Mouse (Mus musculus): ENCODE measurements around the gene Gm45021. TPM values are rescaled to one million over a fixed set of nuclear protein-coding genes. Genes with fewer than 3 reads are reported as not detected.

The Gm45021 gene
- total RNA-seq (2021) = not detected
- long read RNA-seq, experiment 1 = 0 reads
- long read RNA-seq, experiment 2 = 0 reads

DNA sequence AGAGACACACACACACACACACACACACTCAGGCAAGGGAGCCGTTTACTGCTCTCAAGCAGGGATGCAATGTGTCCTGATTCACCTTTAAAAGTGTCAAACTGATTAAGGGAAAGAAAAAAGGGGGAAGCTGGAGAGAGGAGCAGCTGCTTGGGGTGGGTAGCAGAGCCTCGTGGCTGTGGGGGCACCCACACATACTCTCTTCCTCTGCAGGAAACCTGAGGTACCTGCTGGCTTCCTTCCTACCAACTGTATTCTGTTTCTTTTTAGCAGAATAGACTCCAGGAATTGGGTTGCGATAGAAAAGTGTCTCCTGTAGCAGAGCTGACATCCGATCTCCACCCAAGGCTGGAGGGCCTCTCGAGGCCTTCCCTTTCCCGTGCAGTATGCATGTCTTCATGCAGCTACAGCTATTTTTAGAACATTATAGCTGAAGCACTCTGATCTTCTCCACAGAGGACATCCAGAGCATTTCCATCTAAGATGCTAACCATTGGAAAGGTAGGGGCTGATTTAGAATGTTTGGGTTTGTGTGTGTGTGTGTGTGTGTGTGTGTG is at the start of gene Gm45021:
Gene Gm45021 (plus strand): TSS at position 417 of the 557 bp plus-strand sequence.
- intact Hi-C loops (cut with DNase I) = no loop called here
- DNase-seq (ENCODE audit: low spot score in 2 of 2) = no peak

DNA sequence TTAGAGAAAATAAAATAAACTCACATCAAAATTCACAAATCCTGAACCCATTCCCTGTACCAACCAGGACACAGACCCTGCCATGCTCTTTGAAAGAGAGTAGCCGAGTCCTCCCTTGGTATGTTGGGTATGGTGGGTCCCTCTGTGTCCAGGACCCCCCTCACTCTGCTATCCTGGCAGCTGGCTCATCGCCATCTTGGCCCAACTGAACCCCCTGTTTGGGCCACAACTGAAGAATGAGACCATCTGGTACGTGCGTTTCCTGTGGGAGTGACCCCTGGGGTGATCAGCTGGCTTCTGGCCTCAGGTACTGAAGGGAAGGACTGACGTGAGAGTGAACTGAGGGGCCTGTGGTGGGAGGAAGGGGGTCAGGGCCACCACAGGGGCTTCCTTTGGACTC is 49.5 kb upstream of the Gm45021 start:
- intact Hi-C loops (cut with DNase I) = loop anchor here (5.0 to 10.0 kb wide), 3 partner anchors 105 to 363 kb away; partner anchors contain the start of genes Gimap8 and Krba1

DNA sequence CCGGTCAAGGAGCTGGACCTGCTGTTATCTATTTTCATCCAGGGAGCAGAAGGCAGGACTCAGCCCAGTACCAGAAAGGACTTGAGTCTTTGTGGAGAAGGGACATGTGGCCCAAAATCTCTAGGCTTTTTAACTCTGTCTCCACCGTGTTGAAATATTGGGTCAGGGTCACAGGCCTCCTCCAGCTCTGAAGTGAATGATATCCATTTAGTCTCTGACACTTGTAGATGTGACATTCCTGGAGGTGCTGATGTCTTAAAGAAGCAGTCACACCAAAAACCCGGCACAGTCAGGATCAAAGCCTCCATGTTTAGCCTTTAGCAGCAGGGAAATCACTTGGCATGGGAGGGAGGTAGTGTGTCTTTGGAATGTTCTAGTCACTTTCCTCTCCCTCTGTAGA is 48.7 kb upstream of the Gm45021 start:
- intact Hi-C loops (cut with DNase I) = loop anchor here (10.0 kb wide), 1 partner anchor 104 kb away; the partner anchor contains the start of gene Gimap8

More for the DNA sequence above, 49.5 kb upstream of the Gm45021 start:
- DNase-seq (ENCODE audit: low spot score in 2 of 2) = no peak

DNA sequence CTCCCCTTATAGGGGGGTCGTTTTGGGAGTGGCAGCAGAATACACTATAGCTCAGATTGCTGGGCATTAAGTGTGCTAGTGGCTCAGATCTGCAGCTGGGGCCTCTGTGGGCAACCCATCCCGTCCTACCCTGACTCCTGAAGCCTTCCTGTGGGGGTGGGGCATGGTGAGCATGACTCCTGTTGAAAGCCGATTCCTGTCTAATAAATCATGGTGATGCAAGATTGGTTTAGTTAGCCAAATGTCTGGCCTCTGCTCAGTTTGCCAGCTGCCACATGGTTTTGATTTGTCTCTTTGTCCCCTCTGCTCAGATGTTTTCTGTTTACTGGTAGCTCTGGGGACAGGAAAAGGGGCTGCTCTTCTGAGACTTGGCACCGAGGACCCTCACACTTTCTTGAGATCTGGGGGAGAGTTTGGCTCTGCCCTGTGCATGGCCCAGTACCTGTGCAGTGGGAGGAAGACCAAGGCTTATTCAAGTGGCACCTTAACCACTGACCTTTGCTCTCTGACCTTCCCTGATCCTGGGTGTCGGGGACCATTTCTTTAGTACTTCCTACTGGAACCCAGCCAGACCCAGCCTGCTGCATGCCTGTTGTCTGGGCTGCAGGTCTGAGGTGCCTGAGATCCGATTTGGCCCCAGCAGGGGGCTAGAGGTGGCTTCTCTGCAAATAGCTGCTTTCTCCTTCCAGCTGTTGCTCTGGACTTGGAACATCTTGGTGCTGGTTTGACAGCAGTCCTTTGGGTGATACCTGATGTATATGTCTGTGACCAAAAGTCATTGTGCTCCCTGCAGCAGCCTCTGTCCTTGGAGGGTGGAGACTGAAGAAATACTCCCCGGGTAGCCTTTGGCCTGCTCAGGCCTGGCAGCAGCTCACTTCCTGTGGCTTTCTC is 47.6 kb upstream of the Gm45021 start:
- no peak for DNase-seq (ENCODE audit: low spot score in 2 of 2)
- intact Hi-C loops (cut with DNase I) = loop anchor here (10.0 kb wide), 1 partner anchor 103 kb away; the partner anchor contains the start of gene Gimap8

More for the DNA sequence above, 48.7 kb upstream of the Gm45021 start:
- no peak for DNase-seq (ENCODE audit: low spot score in 2 of 2)

DNA sequence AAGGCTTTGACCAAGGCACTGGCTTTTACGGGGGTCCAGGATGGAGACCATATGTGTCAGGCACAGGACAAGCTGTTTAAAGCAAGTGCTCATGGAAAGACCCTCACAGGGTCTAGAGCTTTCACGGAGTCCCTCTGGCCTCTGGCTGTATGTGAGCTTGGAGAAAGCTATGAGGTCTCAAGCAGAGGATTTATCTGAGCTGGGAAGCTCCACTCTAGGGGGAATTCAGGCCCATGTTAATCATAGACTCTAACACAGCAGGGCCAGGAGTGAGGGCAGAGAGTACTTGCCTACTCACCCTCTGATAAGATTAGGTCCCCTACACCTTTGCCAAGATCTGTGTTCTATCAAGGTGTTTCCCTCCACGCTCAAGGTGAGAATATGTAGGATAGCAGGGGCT is 46.8 kb upstream of the Gm45021 start:
- intact Hi-C loops (cut with DNase I) = loop anchor here (10.0 kb wide), 1 partner anchor 102 kb away; the partner anchor contains the start of gene Gimap8
- no peak for DNase-seq (ENCODE audit: low spot score in 2 of 2)

DNA sequence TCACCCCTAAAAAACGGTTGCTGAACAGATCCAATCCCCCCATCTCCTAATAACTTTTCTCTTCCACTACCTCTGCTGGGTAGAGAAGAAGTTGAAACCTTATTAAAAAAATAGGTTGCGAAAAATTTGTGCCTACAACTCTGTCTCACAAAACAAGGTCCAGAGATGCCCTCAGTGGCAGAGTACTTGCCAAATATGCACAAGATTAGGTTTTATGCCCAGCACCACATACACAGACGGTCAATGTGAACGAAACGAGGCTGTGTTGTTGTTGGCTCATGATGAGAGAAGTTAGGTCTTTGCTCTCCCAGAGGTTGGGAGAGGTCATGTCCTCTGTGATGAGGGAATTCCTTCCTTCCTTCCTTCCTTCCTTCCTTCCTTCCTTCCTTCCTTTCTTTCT is 44.2 kb upstream of the Gm45021 start:
- intact Hi-C loops (cut with DNase I) = loop anchor here (10.0 kb wide), 1 partner anchor 100 kb away; the partner anchor contains the start of gene Gimap8
- no peak for DNase-seq (ENCODE audit: low spot score in 2 of 2)

DNA sequence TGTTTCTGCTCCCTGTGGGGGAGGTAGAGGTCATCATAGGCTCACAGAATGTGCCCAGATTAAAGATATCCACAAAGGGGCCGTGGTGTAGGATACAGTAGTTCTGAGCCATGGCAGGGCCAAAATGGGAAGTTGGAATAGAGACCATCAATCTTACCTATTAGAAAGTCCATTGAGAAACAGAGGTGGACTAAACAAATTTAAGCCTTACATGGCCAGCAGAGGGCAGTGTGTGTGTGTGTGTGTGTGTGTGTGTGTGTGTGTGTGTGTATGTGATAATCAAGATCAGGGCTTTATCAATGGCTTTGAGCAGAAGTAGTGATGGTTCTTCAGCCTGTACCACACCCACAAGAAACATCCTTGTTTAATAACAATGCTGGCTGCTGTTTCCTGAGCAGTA is 43.1 kb upstream of the Gm45021 start:
- intact Hi-C loops (cut with DNase I) = loop anchor here (10.0 kb wide), 1 partner anchor 99 kb away; the partner anchor contains the start of gene Gimap8
- peak in 1 of 2 experiments; percentile 43 for DNase-seq (ENCODE audit: low spot score in 2 of 2)

DNA sequence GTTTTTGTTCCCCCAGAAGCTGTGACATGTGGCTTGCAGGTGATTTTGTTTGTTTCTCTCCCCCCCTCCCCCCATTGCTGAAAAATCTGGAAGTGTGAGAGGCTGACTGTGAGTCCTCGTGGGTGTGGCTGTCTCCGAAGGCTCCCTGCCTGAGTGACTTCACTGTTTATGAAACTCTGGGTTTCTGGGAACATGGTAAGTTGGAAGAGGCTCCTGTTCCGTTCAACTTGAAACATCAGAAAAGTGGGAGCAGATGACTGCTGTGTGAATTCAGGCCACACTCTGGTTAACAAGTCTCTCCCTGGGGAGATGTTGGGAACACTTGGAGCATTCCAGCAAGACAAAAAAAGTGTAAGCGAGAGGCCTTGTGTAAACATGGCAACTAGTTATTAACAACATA is 42.6 kb upstream of the Gm45021 start:
- intact Hi-C loops (cut with DNase I) = loop anchor here (10.0 kb wide), 1 partner anchor 98 kb away; the partner anchor contains the start of gene Gimap8

DNA sequence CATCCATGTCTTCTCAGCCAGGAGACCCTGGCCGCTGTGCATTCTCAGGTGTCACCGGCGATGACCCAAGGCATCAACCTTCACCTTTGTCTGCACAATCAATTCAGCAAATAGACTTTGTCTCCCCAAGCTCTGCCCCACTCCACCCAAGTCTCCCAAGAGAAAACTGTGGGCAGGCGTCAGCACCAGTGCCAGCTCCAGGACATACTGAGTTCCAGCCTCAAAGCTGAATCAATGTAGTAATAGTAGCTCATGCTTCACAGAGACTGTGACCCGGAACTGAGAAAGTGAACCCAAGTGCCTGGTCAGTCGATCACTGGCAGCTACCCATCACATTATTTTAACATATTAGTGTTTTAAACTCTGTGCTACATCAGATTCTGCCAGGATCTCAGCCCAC is 41.1 kb upstream of the Gm45021 start:
- no peak for DNase-seq (ENCODE audit: low spot score in 2 of 2)
- intact Hi-C loops (cut with DNase I) = loop anchor here (10.0 kb wide), 1 partner anchor 96 kb away; the partner anchor contains the start of gene Gimap8

More for the DNA sequence above, 42.6 kb upstream of the Gm45021 start:
- no peak for DNase-seq (ENCODE audit: low spot score in 2 of 2)

DNA sequence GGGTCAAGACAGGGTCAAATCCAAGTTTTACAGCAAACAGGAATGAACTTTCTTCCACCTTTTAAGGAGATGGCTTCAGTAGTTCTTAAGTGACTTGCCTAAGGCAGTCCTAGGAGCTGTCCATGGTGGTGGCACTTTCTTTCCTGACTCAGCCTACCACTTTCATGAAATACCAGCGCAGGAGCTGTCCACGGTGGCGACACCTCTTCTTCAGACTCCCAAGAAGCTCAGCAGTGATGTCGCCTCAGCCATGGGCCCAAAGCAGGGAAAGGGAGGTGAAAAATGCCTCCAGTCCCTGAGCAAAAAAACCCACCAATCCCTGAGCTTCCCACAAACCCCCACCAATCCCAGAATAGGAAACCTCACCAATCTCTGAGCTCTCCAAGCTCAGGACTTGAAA is 36.5 kb upstream of the Gm45021 start:
- DNase-seq (ENCODE audit: low spot score in 2 of 2) = no peak
- intact Hi-C loops (cut with DNase I) = no loop called here

DNA sequence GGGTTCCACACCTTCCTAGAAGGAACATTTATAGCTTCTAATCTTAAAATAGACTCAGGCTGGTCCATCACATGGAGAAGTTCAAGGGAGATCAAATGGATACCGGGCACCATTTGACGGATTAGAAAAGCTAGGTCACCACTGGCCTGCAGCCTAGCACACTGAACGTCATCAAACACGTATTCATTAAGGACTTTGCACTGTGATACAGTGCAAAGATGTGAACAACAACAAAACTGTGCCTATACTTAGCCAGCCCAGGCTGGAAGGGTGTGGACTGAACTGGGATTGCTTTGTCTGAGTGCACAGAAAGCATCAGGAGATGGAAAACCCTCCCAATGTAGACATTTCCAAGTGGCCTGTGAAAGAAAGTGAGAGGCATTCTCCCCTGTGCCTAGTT is 35.6 kb upstream of the Gm45021 start:
- DNase-seq (ENCODE audit: low spot score in 2 of 2) = no peak
- intact Hi-C loops (cut with DNase I) = no loop called here

DNA sequence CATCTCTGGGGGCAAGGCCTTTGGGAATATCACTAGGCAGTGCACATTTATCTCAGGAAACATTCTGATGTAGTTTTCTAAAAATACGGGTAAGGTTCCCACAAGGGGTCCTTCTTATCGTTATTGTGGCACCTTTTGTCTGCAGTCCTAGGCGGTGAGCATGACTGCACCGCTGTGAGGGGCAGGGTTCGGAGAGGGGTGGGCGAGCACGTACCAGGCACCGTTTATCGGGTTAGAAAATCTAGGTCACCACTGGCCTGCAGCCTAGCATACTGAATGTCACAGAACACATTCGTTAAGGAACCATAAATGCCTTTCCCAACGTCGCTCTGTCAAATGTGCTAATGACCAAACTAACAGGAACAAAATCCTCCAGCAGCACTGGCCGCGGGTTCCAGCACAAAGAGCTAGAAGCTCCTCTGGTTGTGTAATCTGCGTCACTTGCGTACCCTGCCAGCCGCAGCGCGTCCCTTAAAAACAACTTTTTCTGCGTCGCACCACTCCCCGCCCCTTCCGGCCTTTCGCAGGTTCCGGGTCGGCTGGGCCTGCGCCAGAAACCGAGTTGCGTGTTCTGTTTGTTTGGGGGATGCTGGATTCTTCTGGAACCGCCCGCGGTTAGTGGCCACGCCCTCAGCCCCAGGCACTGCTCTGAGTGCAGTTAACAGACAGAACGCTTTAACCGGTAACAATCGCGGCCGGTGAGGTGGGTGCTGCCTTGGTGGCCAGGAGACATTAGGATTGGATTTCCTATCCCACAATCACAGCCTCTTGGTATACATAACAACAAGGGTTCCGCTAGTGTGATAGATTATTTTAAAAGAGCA is 34.9 kb upstream of the Gm45021 start, which contains the start of gene Lrrc61:
Gene Lrrc61 (plus strand): TSS at position 517 of the 824 bp plus-strand sequence.
- peak; percentile 97 to 99 for DNase-seq (ENCODE audit: low spot score in 2 of 2)
- intact Hi-C loops (cut with DNase I) = no loop called here

DNA sequence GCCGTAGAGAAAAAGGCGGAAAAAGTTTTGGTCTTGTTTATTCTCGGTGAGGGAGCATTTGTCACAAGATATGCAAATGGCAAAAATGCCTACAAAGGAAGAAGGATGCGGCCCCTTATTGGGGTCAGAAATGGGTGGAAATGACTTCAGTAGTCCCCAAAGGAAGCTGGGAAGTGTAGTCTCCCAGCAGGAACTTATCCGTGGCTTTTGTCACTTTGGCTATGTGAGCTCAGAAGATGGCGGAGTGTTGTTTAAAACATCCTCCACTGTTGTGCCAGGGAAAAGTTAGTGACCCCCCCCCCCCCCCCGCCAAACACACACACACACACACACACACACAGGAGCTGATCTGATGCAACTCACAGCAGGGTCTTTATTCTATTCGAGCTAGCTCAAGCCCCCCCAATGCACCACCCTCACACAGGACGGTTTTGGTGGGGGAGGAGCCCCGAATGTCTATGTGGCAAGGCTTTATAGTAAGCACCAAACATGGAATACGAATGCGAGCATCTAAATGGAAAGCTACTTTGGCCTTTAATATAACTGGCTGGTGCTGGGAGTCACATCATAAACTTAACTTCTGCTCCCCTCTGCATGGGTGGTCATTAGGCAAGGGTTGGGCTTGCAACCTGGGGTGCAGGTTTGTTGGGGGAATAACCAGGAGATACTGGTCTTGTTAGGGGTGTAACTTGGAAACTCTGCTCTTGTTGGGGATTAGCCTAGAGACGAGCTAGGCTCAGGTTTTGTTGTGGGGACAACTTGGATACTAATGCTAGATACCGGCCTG is 34.1 kb upstream of the Gm45021 start:
- peak; percentile 72 to 81 for DNase-seq (ENCODE audit: low spot score in 2 of 2)
- intact Hi-C loops (cut with DNase I) = no loop called here

DNA sequence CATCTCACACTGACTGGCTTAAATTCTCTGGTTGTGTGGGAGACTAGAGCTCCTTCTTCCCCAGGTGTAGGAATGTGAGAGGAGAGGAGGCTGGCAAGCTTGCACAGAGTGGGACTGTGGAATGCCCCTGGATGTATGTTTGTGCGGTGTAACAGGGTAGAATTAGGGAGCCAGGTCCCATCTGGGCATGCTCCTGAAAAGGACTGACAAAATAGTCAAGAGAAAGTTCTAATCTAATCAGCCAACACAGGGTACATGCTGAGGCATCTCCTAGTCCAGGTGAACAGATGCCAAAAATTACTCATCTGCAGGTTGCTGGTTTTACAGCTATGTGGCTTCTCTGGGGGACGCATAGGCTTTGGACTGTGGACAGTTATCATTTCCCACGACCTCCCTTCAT is 33.5 kb upstream of the Gm45021 start:
- DNase-seq (ENCODE audit: low spot score in 2 of 2) = no peak
- intact Hi-C loops (cut with DNase I) = no loop called here

DNA sequence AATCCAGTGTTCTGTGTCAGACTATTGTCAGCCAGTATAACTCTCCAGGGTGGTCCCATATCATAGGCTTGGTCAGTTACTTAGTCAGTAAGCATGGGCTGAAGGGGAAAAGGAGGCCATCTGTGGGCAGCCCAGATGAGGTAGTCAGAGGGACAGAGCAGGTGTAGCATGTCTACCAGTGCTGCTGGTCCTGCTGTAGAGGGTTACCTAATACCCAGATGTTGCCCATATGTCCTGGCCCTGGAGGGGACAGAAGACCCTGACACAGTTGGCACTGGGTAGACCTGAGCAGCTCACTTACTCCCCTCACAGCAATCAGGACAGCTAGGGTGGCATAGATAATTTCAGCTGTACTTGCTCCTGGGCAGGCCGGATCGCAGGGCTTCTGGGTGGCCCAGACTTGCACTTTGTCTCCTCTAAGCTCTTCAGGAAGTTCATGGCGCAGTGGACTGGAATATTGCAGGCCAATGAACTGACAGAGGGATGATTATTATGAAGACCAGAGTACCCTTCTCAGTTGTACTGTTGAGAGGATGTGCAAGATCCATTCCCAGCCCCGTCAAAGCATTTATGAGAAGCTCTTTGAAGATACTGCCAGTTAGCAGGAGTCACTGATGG is 23.6 kb upstream of the Gm45021 start:
- intact Hi-C loops (cut with DNase I) = no loop called here

DNA sequence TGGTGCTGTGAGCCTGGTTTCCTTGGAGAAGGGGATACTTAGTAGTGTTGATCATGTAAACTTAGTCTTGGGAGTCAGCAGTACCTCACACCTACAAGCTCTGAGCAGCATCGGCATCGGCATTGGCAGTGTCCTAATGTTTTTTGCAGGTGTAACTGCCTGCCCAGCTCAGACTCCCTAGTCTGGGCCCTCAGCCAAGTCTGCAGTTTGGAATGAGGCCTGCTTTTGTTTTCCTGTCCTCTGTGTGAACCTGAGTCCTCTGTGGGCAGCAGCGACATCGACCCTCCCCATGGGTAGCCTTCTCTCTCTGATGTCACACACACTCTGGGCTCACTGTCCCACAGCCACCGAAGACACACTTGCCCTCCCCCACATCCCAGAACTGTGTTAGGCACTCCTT is 23.1 kb upstream of the Gm45021 start:
- no peak for DNase-seq (ENCODE audit: low spot score in 2 of 2)
- intact Hi-C loops (cut with DNase I) = no loop called here

More for the DNA sequence above, 23.6 kb upstream of the Gm45021 start:
- DNase-seq (ENCODE audit: low spot score in 2 of 2) = no peak

DNA sequence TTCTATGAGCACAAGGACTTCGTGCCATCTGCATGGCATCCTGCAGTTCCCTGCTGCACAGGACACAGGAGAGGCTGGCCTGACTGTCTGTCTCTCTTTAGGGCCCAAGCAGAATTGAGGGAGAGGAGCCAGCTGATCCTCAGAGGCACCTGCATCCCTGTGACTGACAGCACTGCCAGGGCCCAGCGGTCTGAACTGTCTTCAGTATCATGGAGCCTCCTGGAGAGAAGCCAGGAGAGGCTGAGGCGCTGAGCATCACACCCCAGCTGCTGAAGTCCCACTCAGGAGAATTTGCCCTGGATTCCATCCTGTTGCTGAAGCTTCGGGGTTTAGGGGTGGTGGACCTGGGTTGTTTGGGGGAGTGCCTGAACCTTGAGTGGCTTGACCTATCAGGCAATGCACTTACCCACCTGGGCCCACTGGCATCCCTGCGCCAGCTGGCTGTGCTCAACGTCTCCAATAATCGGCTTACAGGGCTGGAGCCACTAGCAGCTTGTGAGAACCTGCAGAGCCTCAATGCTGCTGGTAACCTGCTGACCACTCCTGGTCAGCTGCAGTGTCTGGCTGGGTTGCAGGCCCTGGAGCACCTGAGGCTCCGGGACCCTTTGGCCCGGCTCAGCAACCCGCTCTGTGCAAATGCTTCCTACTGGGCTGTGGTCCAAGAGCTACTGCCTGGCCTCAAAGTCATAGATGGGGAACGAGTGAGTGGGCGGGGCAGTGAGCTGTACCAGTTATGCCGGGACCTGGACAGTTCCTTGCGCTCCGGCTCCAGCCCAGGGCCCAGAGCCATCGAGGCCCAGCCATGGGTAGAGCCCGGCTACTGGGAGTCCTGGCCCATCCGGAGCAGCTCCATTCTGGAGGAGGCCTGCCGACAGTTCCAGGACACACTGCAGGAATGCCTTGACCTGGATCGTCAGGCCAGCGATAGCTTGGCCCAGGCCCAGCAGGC is 21.1 kb upstream of the Gm45021 start:
- no peak for DNase-seq (ENCODE audit: low spot score in 2 of 2)
- intact Hi-C loops (cut with DNase I) = no loop called here
